Mouse (Mus musculus) spleen, adult 18-20 months (tissue): ENCODE measurements around the gene Tnfaip8l3.
"Not testable (repeated sequence)": the region's sequence is repeated elsewhere in the genome, so short reads cannot be mapped to it uniquely, and the experiment has no call there.

ENCODE experiments used
- DNase-seq, 2 experiments: peaks; one replicate each; pipeline ENCODE4 v3.0.0; 2022; ENCODE audit warnings: mixed read lengths in 2 of 2

The Tnfaip8l3 gene

GRCm38 (mm10) chr9:54068032-54068649 is at the start of gene Tnfaip8l3:
Tnfaip8l3 (minus strand) TSS chr9:54068388.
- DNase-seq = no peak

- no peak for DNase-seq
Measured at GRCm38 (mm10) chr9:54112726-54113125, 44.5 kb upstream of the Tnfaip8l3 start.

GRCm38 (mm10) chr9:54098636-54099035 is 30.4 kb upstream of the Tnfaip8l3 start:
- no peak for DNase-seq

GRCm38 (mm10) chr9:54097091-54097490 is 28.9 kb upstream of the Tnfaip8l3 start:
- no peak for DNase-seq

- no peak for DNase-seq
Measured at GRCm38 (mm10) chr9:54084245-54084644, 16.1 kb upstream of the Tnfaip8l3 start.

- no peak for DNase-seq
Measured at GRCm38 (mm10) chr9:54077740-54078139, 9.6 kb upstream of the Tnfaip8l3 start.

- DNase-seq = no peak
Measured at GRCm38 (mm10) chr9:54074901-54075300, 6.7 kb upstream of the Tnfaip8l3 start.

- DNase-seq = no peak
Measured at GRCm38 (mm10) chr9:54073688-54074087, 5.5 kb upstream of the Tnfaip8l3 start.

GRCm38 (mm10) chr9:54071474-54072095 is 3.4 kb upstream of the Tnfaip8l3 start:
- DNase-seq = no peak

- DNase-seq = no peak
Measured at GRCm38 (mm10) chr9:54069204-54069603, 1.0 kb upstream of the Tnfaip8l3 start.

GRCm38 (mm10) chr9:54068777-54069176 is 589 bp upstream of the Tnfaip8l3 start:
- peak in 1 of 2 experiments; percentile 16 for DNase-seq

GRCm38 (mm10) chr9:54067642-54068031 is 551 bp downstream of the Tnfaip8l3 start:
- DNase-seq = no peak

GRCm38 (mm10) chr9:54064836-54065235 is 3.4 kb downstream of the Tnfaip8l3 start:
- no peak for DNase-seq

GRCm38 (mm10) chr9:54063655-54064054 is 4.5 kb downstream of the Tnfaip8l3 start:
- no peak for DNase-seq

GRCm38 (mm10) chr9:54061666-54062065 is 6.5 kb downstream of the Tnfaip8l3 start:
- DNase-seq = no peak

- DNase-seq = no peak
Measured at GRCm38 (mm10) chr9:54051298-54052068, 16.7 kb downstream of the Tnfaip8l3 start.

GRCm38 (mm10) chr9:54048978-54049377 is 19.2 kb downstream of the Tnfaip8l3 start:
- no peak for DNase-seq

GRCm38 (mm10) chr9:54043067-54043466 is 25.1 kb downstream of the Tnfaip8l3 start:
- no peak for DNase-seq

- DNase-seq = no peak
Measured at GRCm38 (mm10) chr9:54037717-54038116, 30.5 kb downstream of the Tnfaip8l3 start.

- no peak for DNase-seq
Measured at GRCm38 (mm10) chr9:54034691-54035090, 33.5 kb downstream of the Tnfaip8l3 start.

- DNase-seq = no peak
Measured at GRCm38 (mm10) chr9:54022795-54023194, 45.4 kb downstream of the Tnfaip8l3 start.

- DNase-seq = no peak
Measured at GRCm38 (mm10) chr9:53994528-53994927, 73.7 kb downstream of the Tnfaip8l3 start.

- not testable (repeated sequence) for DNase-seq
Measured at GRCm38 (mm10) chr9:53992567-53992966, 75.6 kb downstream of the Tnfaip8l3 start.

- DNase-seq = peak in 1 of 2 experiments; percentile 6
Measured at GRCm38 (mm10) chr9:53990921-53991320, 77.3 kb downstream of the Tnfaip8l3 start.
